Mouse (Mus musculus): Measurements from ENCODE around the gene 1700020A23Rik.

DNA sequence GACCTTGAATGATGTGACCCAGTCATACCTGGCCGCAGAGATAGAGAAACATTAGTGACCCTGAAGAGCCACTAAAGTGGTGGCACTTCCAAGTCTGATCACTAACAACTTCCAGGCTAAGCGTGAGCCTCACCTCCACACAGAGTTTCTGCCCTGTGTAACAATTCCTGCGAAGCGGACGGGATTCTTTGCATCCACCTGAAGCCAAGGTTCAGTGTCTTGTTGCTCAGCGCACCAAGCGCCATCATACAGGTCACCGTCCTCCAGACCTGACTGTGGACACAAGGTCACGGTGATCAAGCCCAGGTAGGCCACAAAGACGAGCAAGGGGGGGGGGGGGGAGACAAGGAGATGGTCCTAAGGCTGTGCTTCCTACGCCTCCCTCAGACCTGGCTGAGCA lies 9.4 kb upstream of the 1700020A23Rik start:
- TF ChIP-seq MAFK (IDR thresholded peaks at IDR 0.05; ENCODE audit: insufficient read depth, low read depth, low read length) (no peak), CHD2 (IDR thresholded peaks at IDR 0.05; ENCODE audit: low read depth, low read length) (no peak), ZNF384 (IDR thresholded peaks at IDR 0.05; ENCODE audit: low read depth, low read length) (no peak), HCFC1 (IDR thresholded peaks at IDR 0.05; ENCODE audit: borderline replicate concordance, insufficient read depth, low read length) (no peak)

Data from ES-E14 (cell line).